Mouse (Mus musculus): Measurements from ENCODE around the gene Gm49361. TPM values are rescaled to one million over a fixed set of nuclear protein-coding genes. Genes with fewer than 3 reads are reported as not detected.
"Not testable (repeated sequence)": the region's sequence is repeated elsewhere in the genome, so short reads cannot be mapped to it uniquely, and the experiment has no call there.

Gm49361 gene
- 1 to 10 TPM in 1 of 2 experiments, under 1 TPM in 1; 0.30 to 2.5 TPM for total RNA-seq (2021)
- long read RNA-seq = 0 reads

GRCm38 (mm10) chr14:57746001-57746771 lies at the start of gene Gm49361:
TSS of gene Gm49361 (minus strand) at chr14:57746103.
- DNase-seq (ENCODE audit: low spot score in 2 of 2) = peak; percentile 55 to 86

- DNase-seq (ENCODE audit: low spot score in 2 of 2) = no peak
These were observed 45.3 kb upstream of the Gm49361 start for GRCm38 (mm10) chr14:57791171-57791570.

- DNase-seq (ENCODE audit: low spot score in 2 of 2) = no peak
These were observed 43.9 kb upstream of the Gm49361 start for GRCm38 (mm10) chr14:57789759-57790158.

GRCm38 (mm10) chr14:57789311-57789710 lies 43.4 kb upstream of the Gm49361 start:
- DNase-seq (ENCODE audit: low spot score in 2 of 2) = no peak

- no peak for DNase-seq (ENCODE audit: low spot score in 2 of 2)
These were observed 41.5 kb upstream of the Gm49361 start for GRCm38 (mm10) chr14:57787406-57787805.

GRCm38 (mm10) chr14:57772157-57772815 lies 26.4 kb upstream of the Gm49361 start:
- DNase-seq (ENCODE audit: low spot score in 2 of 2) = no peak

- no peak for DNase-seq (ENCODE audit: low spot score in 2 of 2)
These were observed 23.2 kb upstream of the Gm49361 start for GRCm38 (mm10) chr14:57769102-57769501.

GRCm38 (mm10) chr14:57760447-57761412 lies 14.8 kb upstream of the Gm49361 start:
- DNase-seq (ENCODE audit: low spot score in 2 of 2) = no peak

- DNase-seq (ENCODE audit: low spot score in 2 of 2) = no peak
These were observed 12.3 kb upstream of the Gm49361 start, which contains the start of gene Lats2 for GRCm38 (mm10) chr14:57758237-57758636. TSS of gene Lats2 (minus strand) at chr14:57758388.

GRCm38 (mm10) chr14:57756094-57756493 lies 10.2 kb upstream of the Gm49361 start:
- DNase-seq (ENCODE audit: low spot score in 2 of 2) = no peak

GRCm38 (mm10) chr14:57755661-57756060 lies 9.8 kb upstream of the Gm49361 start:
- no peak for DNase-seq (ENCODE audit: low spot score in 2 of 2)

GRCm38 (mm10) chr14:57753351-57753992 lies 7.6 kb upstream of the Gm49361 start:
- no peak for DNase-seq (ENCODE audit: low spot score in 2 of 2)

GRCm38 (mm10) chr14:57751006-57751405 lies 5.1 kb upstream of the Gm49361 start:
- not testable (repeated sequence) for DNase-seq (ENCODE audit: low spot score in 2 of 2)

GRCm38 (mm10) chr14:57749501-57749900 lies 3.6 kb upstream of the Gm49361 start:
- DNase-seq (ENCODE audit: low spot score in 2 of 2) = no peak

GRCm38 (mm10) chr14:57745291-57745969 lies 473 bp downstream of the Gm49361 start:
- DNase-seq (ENCODE audit: low spot score in 2 of 2) = peak in 1 of 2 experiments; percentile 17

- DNase-seq (ENCODE audit: low spot score in 2 of 2) = no peak
These were observed 1.4 kb downstream of the Gm49361 start for GRCm38 (mm10) chr14:57744547-57744946.

GRCm38 (mm10) chr14:57740651-57741050 lies 5.3 kb downstream of the Gm49361 start:
- DNase-seq (ENCODE audit: low spot score in 2 of 2) = no peak

GRCm38 (mm10) chr14:57737089-57737488 lies 8.8 kb downstream of the Gm49361 start:
- DNase-seq (ENCODE audit: low spot score in 2 of 2) = no peak

- DNase-seq (ENCODE audit: low spot score in 2 of 2) = peak in 1 of 2 experiments; percentile 39
These were observed 9.8 kb downstream of the Gm49361 start for GRCm38 (mm10) chr14:57736141-57736540.

GRCm38 (mm10) chr14:57732668-57733293 lies 13.1 kb downstream of the Gm49361 start:
- DNase-seq (ENCODE audit: low spot score in 2 of 2) = no peak

All from layer of hippocampus, adult 18-20 months (tissue).